Mouse (Mus musculus) kidney, adult 2 months (tissue): ENCODE results near the gene Pgap3. TPM values are rescaled to one million over a fixed set of nuclear protein-coding genes. Genes with fewer than 3 reads are reported as not detected.

Experiments
- DNase-seq: peaks from one replicate; pipeline ENCODE4 v3.0.0; 2021
- H3K27ac ChIP-seq: fragments of 200-500 bp; 2 replicates; pipeline ENCODE4 v1.5.1; 2012; ENCODE audit warnings: low read depth, low read length, control low read depth, inconsistent platforms; ENCODE audit not compliant: insufficient read depth
- H3K27me3 ChIP-seq: fragments of 200-500 bp; replicated peaks from 2 replicates; pipeline ENCODE4 v1.6.1; 2012; ENCODE audit warnings: mild to moderate bottlenecking, moderate library complexity, low read length, inconsistent platforms; ENCODE audit not compliant: control insufficient read depth, insufficient read depth
- H3K36me3 ChIP-seq: fragments of 200-500 bp; 2 replicates; pipeline ENCODE4 v1.6.1; 2012; ENCODE audit warnings: mild to moderate bottlenecking, moderate library complexity, low read length, inconsistent platforms; ENCODE audit not compliant: control insufficient read depth, insufficient read depth
- H3K4me1 ChIP-seq: fragments of 200-500 bp; 2 replicates; pipeline ENCODE4 v1.6.1; 2011; ENCODE audit warnings: low read length; ENCODE audit not compliant: control insufficient read depth, insufficient read depth
- H3K4me3 ChIP-seq: fragments of 200-500 bp; 2 replicates; pipeline ENCODE4 v1.5.1; 2011; ENCODE audit warnings: mild to moderate bottlenecking, low read depth, low read length, control low read depth; ENCODE audit not compliant: insufficient read depth
- CTCF ChIP-seq: fragments of 200-500 bp; conservative IDR thresholded peaks from 2 replicates; pipeline ENCODE4 v1.5.1; 2011; ENCODE audit warnings: low read depth, mild to moderate bottlenecking, control low read depth, low read length, moderate library complexity, mixed read lengths; ENCODE audit not compliant: insufficient read depth, insufficient read length
- POLR2A ChIP-seq: fragments of 200-500 bp; IDR thresholded peaks from one replicate; pipeline ENCODE4 v1.6.1; 2011; ENCODE audit warnings: low read depth, low read length, control low read depth
- WGBS: fragments of 180-500 bp; shearing (Covaris S2); methylation state at CpG from one replicate; pipeline ENCODE4 v1.1.7; 2018; 5-methylcytosine and 5-hydroxymethylcytosine counted together
- polyA plus RNA-seq: library from polyadenylated mRNA; depleted of rRNA; stranded (reverse); fragments of >200 nt; gene quantifications from 2 replicates; pipeline ENCODE4 v1.2.3, GENCODE M21; 2012

The Pgap3 gene
- polyA plus RNA-seq, 1 experiment = 32.2 TPM

DNA sequence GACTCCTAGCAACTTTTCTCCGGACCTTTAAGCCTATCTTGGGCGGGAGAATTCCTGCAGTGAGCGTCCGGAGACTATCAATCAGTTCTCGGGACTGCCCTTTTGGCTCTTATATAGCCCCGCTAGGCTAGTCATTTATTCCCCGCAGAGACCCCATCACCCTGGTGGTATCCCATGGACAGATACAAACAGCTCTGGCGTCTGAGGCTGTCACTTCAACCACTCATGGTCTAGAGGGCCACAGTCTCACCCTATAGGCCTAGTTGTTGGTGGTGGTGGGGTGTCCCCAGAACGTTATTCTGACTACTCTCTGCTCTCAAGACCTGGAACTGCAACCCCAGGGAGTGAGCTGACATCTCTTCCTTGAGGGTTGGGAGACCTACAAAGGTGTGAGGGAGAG lies 51.0 kb downstream of the Pgap3 start:
- Histone ChIP-seq H3K36me3 (no peaks in the 10 kb centered on the region), H3K27me3 (no peaks in the 10 kb centered on the region), H3K4me1 (0 out of 2 replicates have a peak, but pooled peaks cover 2% of the 10 kb centered on the region), H3K4me3 (peak overlapping the region; percentile 57), H3K27ac (peak overlapping the region; percentile 69)
- no peak for TF ChIP-seq CTCF
- TF ChIP-seq POLR2A = no peak
- DNase-seq = no peak
- WGBS = 54% methylated on average over 9 of the region's 9 CpGs

DNA sequence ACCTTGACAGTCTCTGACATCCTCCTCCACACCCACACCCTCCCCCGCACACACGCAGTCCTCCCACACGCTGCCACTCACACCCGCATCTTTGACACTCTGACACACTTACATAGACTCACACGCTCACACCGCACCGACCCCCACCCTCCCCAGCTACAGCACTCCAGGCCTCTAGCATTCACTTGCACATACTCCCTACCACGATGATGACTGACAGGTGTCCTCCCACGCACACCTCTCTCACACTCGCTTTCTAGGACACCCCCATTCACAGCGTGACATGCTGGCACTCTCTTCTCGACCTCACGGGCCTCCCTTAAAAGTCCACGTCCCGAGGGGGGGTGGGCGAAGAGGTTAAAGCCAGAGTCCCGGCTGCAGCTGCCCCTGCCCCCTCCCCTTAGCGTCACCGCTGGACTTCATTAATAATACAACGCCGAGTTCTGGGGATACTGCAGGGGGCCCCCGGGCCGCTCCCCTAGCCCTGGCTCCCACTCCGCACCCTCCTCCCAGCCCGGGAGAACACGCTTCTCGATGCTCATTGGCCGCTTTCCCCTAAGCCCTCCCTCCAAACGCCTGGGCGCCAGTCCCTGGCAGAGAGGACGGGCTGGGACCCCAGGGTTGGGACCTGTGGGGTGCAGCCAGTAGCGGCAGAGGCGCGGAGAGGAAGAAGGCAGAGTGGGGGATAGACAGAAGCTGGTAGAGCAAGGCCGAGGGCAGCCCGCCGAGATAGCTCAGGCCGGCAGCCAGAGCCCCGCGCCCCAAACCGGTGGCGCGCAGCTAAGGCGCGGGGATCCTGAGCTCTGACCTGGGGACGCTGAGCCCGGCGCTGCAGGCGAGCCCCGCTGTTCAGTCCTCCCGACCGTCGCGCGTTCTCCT lies 52.0 kb downstream of the Pgap3 start, which contains the start of gene Ppp1r1b:
Gene Ppp1r1b, plus strand, starts transcription at position 322 of the 879 bp plus-strand sequence.
- DNase-seq = peak; percentile 75
- peak within 1 kb of the TSS; percentile 69 for H3K27ac ChIP-seq
- peak within 1 kb of the TSS; percentile 57 for H3K4me3 ChIP-seq
- no peak for TF ChIP-seq CTCF
- peak; percentile 36 for TF ChIP-seq POLR2A
- no peaks in the 10 kb centered on the region for H3K27me3 ChIP-seq
- H3K4me1 ChIP-seq = 0 out of 2 replicates have a peak, but pooled peaks cover 2% of the 10 kb centered on the region
- no peaks in the 10 kb centered on the region for H3K36me3 ChIP-seq
- WGBS = under 1% methylated on average over 55 of the region's 55 CpGs

DNA sequence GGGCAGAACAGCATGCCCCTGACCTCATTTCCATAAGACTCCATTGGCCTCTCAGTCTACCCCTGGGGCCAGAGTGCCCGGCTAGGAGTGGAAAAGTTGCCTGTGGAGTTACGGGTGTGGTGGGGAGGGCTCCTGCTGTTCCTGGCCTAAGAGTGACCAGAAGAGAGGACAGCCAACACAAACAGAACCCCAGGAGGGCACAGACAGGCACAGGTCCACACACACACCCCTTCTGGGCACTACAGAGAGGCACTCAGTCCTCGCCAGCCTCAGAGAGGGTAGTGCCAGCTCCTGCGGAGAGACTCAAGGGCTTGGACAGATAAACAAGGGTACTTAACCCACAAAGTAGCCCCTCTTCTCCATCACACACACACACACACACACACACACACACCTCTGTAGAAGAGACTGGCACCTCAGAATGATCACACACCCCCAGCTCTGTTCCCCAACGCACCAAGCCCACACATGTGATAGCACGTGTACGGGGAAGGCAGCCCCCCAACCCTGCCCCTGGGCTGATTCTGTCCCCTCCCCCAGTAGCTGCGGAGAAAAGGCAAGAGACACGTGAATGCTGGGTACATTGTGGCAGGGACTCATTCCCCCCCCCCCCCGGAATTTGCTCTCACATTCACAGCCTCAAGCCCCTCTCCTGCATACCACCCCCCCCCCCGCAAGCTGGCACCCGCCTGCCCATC lies 52.8 kb downstream of the Pgap3 start:
- TF ChIP-seq POLR2A = no peak
- TF ChIP-seq CTCF = no peak
- DNase-seq = peak; percentile 74
- H3K27me3 ChIP-seq = no peaks in the 10 kb centered on the region
- no peaks in the 10 kb centered on the region for H3K36me3 ChIP-seq
- H3K4me1 ChIP-seq = 0 out of 2 replicates have a peak, but pooled peaks cover 2% of the 10 kb centered on the region
- H3K27ac ChIP-seq = peak overlapping the region; percentile 31; the same call in 1 of the 2 replicates
- peak overlapping the region; percentile 57; the same call in 1 of the 2 replicates for H3K4me3 ChIP-seq
- 25% methylated on average over 12 of the region's 12 CpGs for WGBS

DNA sequence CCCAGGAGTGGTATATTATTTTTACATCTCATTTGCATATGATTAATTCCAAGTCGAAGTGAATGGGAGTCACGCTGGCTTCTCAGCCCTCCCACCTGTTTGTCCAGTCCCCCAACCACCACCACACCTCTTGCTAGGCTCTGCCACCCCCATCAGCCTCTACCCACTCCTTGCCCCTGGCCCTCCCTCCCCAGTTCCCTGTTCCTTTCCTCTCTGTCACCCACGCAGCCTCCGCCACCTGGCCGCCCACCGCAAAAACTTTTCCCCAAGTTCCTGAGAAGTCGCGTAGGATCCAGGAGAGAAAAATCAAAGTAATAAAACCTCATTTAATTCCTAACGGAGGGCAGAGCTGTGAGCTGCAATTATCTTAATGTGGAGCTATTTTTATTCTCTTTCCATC lies 54.1 kb downstream of the Pgap3 start:
- Histone ChIP-seq H3K4me3 (no peak overlapping the region), H3K27me3 (no peaks in the 10 kb centered on the region), H3K36me3 (no peaks in the 10 kb centered on the region), H3K27ac (no peak overlapping the region), H3K4me1 (peaks cover 2% of the 10 kb centered on the region; the same call in 1 of the 2 replicates)
- WGBS = 15% methylated on average over 9 of the region's 9 CpGs
- TF ChIP-seq POLR2A (no peak), CTCF (no peak)
- DNase-seq = no peak

DNA sequence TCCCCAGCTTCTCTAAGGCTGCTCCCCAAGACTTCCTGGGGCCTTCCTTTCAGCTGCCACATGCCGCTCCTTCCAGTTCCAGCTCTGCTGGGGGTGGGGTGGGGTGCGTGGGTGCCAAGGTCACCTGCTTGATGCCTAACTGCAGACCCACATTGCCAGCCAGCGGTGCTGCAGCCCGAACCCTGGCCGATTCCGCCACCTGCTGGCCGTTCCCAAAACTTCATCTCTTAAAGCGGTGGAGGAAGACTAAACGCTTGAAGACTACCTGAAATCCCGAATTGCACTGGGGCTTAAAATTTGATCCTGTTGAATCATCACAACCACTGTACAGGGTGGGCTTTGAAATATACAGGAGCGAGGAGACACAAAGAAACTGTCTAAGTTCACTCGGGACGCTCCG lies 55.0 kb downstream of the Pgap3 start:
- Histone ChIP-seq H3K4me1 (peaks cover 2% of the 10 kb centered on the region; the same call in 1 of the 2 replicates), H3K4me3 (no peak overlapping the region)
- WGBS = under 1% methylated on average over 14 of the region's 14 CpGs

DNA sequence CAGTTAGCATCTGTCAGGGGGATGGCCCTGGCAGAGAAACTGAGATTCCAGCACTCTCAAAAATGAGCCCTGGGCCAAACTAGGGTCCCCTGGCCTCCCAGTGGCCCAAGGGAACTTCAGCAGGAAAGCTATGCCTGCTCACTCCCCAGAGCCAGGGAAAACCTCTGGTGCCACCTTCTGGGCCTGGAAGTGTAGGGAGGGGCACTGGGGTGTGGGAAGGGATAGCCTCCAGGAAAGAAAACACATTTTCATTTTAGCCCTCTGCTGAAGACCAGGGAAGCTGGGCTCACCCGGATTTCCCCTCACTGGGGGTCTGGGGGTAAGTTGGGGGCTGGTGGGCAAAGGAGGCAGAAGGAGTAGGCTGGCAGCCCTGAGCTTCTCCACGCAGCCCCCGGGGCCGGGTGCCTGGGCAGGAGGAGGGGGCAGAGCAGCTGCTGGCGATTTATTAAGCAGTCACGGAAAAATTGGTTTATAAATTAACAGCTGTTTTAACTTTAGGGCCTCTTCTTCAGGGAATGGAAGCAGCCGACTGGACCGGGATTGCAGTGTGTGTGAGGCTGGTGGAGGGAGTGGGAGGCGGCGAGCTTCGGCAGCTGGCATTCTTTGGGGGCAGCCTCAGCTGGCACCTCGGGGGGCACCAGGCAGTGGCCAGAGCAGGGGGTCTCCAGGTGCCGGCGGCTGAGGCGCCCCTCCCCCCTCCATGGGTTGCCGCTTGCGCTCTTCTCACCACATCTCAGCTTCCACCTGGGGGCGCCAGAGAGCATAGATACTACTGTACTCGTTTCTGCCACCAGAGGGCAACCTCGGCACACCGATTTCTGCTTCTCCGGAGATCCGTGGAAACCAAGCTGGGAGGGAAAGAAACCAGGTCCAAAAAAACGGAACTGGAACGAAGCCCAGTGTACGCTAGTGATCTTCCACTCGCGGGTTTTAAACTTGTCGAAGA lies 58.0 kb downstream of the Pgap3 start:
- Histone ChIP-seq H3K27ac (no peak overlapping the region), H3K36me3 (no peaks in the 10 kb centered on the region), H3K4me1 (peaks cover 2% of the 10 kb centered on the region; the same call in 1 of the 2 replicates), H3K27me3 (no peaks in the 10 kb centered on the region), H3K4me3 (peak overlapping the region; percentile 47; the same call in 1 of the 2 replicates)
- TF ChIP-seq CTCF (peak; percentile 100), POLR2A (no peak)
- 2% methylated on average over 29 of the region's 29 CpGs for WGBS
- DNase-seq = peak; percentile 96

More for the DNA sequence above, 55.0 kb downstream of the Pgap3 start:
- Histone ChIP-seq H3K27ac (no peak overlapping the region), H3K27me3 (no peaks in the 10 kb centered on the region), H3K36me3 (no peaks in the 10 kb centered on the region)
- peak; percentile 77 for TF ChIP-seq CTCF
- no peak for TF ChIP-seq POLR2A
- DNase-seq = peak; percentile 88
